Mouse (Mus musculus): ENCODE measurements around the gene Nabp1. TPM values are rescaled to one million over a fixed set of nuclear protein-coding genes. Genes with fewer than 3 reads are reported as not detected.

Nabp1 gene
- total and polyA plus RNA-seq, 3 experiments: 5.4 to 10.0 TPM; not detected in 1

- Histone ChIP-seq H3K4me3 (ENCODE audit: control insufficient read depth in 1 of 2, insufficient read depth in 1 of 2, low read depth in 2 of 2, low read length in 2 of 2) (no peak overlapping the region), H3K4me1 (ENCODE audit: control insufficient read depth in 1 of 2, insufficient read depth in 2 of 2, low read length in 2 of 2) (peaks cover 3 to 5% of the 10 kb centered on the region in 2 experiments; a peak in 3 of 4 replicates), H3K9me3 (replicated peaks; ENCODE audit: insufficient read depth, low read length) (no peaks in the 10 kb centered on the region), H3K36me3 (ENCODE audit: control insufficient read depth in 1 of 2, insufficient read depth in 2 of 2, low read length in 2 of 2) (peaks cover 0 to 9% of the 10 kb centered on the region in 2 experiments; a peak in 2 of 4 replicates), H3K9ac (ENCODE audit: control insufficient read depth, low read depth, low read length, poor library complexity, severe bottlenecking) (no peak overlapping the region), H3K79me2 (ENCODE audit: control insufficient read depth, insufficient read depth, low read length, poor library complexity) (no peaks in the 10 kb centered on the region), H3K27ac (ENCODE audit: control insufficient read depth, low read depth, low read length) (no peak overlapping the region), H3K27me3 (ENCODE audit: control insufficient read depth in 1 of 2, insufficient read depth in 2 of 2, low read length in 2 of 2) (no peaks in the 10 kb centered on the region)
- TF ChIP-seq ZC3H11A (IDR thresholded peaks at IDR 0.05; ENCODE audit: low read depth, low read length) (no peak), MAZ (IDR thresholded peaks at IDR 0.05; ENCODE audit: low read depth, low read length) (no peak), NRF1 (IDR thresholded peaks at IDR 0.05; ENCODE audit: insufficient read depth, low read depth, low read length, poor library complexity, severe bottlenecking) (no peak)
- DNase-seq (ENCODE audit: low read depth, low spot score): no peak
These were observed 35.0 kb upstream of the Nabp1 start for GRCm38 (mm10) chr1:51513059-51513713.

DNA sequence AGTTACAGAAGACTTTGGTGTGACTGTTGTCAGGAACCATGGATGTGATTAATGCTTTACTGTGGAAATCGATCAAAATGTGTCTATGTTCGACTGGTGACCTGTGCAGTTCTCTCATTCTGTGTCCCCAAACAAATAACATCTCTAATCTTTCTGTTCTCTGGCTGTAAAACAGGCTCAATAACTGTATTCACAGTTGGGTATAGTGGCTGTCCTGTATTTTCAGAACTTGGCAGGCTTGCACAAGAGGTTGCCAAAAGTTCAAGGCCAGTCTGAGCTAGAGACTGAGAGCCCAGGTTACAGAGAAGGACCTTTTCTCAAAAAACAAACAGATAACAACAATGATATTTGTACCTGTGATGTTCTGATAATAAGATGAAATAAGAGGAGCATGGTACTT, 34.1 kb upstream of the Nabp1 start:
- no peak overlapping the region for H3K4me3 ChIP-seq (ENCODE audit: control insufficient read depth in 1 of 2, insufficient read depth in 1 of 2, low read depth in 2 of 2, low read length in 2 of 2)
- H3K4me1 ChIP-seq (ENCODE audit: control insufficient read depth in 1 of 2, insufficient read depth in 2 of 2, low read length in 2 of 2): peaks cover 3 to 8% of the 10 kb centered on the region in 2 experiments; a peak in 3 of 4 replicates
- H3K9me3 ChIP-seq (replicated peaks; ENCODE audit: insufficient read depth, low read length): no peaks in the 10 kb centered on the region
- DNase-seq (ENCODE audit: low read depth, low spot score): no peak
- peaks cover 0 to 9% of the 10 kb centered on the region in 2 experiments; a peak in 2 of 4 replicates for H3K36me3 ChIP-seq (ENCODE audit: control insufficient read depth in 1 of 2, insufficient read depth in 2 of 2, low read length in 2 of 2)
- H3K27me3 ChIP-seq (ENCODE audit: control insufficient read depth in 1 of 2, insufficient read depth in 2 of 2, low read length in 2 of 2): no peaks in the 10 kb centered on the region
- no peak overlapping the region for H3K9ac ChIP-seq (ENCODE audit: control insufficient read depth, low read depth, low read length, poor library complexity, severe bottlenecking)
- H3K79me2 ChIP-seq (ENCODE audit: control insufficient read depth, insufficient read depth, low read length, poor library complexity): no peaks in the 10 kb centered on the region
- TF ChIP-seq HCFC1 (IDR thresholded peaks at IDR 0.05; ENCODE audit: low read depth, low read length): no peak
- no peak for TF ChIP-seq MYB (IDR thresholded peaks at IDR 0.05; ENCODE audit: low read depth, low read length)
- no peak for TF ChIP-seq TBP (IDR thresholded peaks at IDR 0.05; ENCODE audit: low read depth, low read length)
- TF ChIP-seq MXI1 (IDR thresholded peaks at IDR 0.05; ENCODE audit: low read depth, low read length): no peak
- TF ChIP-seq SIN3A (IDR thresholded peaks at IDR 0.05; ENCODE audit: low read length): no peak
- no peak for TF ChIP-seq ZC3H11A (IDR thresholded peaks at IDR 0.05; ENCODE audit: low read depth, low read length)
- TF ChIP-seq JUND (IDR thresholded peaks at IDR 0.05; ENCODE audit: low read depth, low read length): no peak
- no peak for TF ChIP-seq ELF1 (IDR thresholded peaks at IDR 0.05; ENCODE audit: low read depth, low read length)
- TF ChIP-seq RCOR1 (IDR thresholded peaks at IDR 0.05; ENCODE audit: low read depth, low read length): no peak
- TF ChIP-seq TCF12 (IDR thresholded peaks at IDR 0.05; ENCODE audit: low read depth, low read length): no peak
- no peak for TF ChIP-seq EP300 (IDR thresholded peaks at IDR 0.05; ENCODE audit: low read depth in 1 of 2, low read length in 2 of 2)
- no peak for TF ChIP-seq USF1 (IDR thresholded peaks at IDR 0.05; ENCODE audit: low read depth, low read length)
- no peak for TF ChIP-seq POLR2AphosphoS2 (IDR thresholded peaks at IDR 0.05; ENCODE audit: low read length)
- no peak for TF ChIP-seq MAX (IDR thresholded peaks at IDR 0.05; ENCODE audit: low read length)
- TF ChIP-seq GABPA (IDR thresholded peaks at IDR 0.05; ENCODE audit: low read depth, low read length): no peak
- TF ChIP-seq E2F4 (IDR thresholded peaks at IDR 0.05; ENCODE audit: borderline replicate concordance, low read depth, low read length): no peak
- no peak for TF ChIP-seq ETS1 (IDR thresholded peaks at IDR 0.05; ENCODE audit: low read depth, low read length)
- no peak for TF ChIP-seq UBTF (IDR thresholded peaks at IDR 0.05; ENCODE audit: borderline replicate concordance, insufficient read depth, low read depth, low read length)
- no peak for TF ChIP-seq POLR2AphosphoS5 (IDR thresholded peaks at IDR 0.05; ENCODE audit: borderline replicate concordance, low read depth, low read length)
- TF ChIP-seq TAL1 (IDR thresholded peaks at IDR 0.05; ENCODE audit: low read length): no peak
- no peak overlapping the region for H3K27ac ChIP-seq (ENCODE audit: control insufficient read depth, low read depth, low read length)

Measured in MEL (cell line).